Mouse (Mus musculus) left cerebral cortex, adult 9 months (tissue): ENCODE results near the gene Dtx1.

Experiments used
- DNase-seq, 2 experiments: peaks; one replicate each; pipeline ENCODE4 v3.0.0; 2022; ENCODE audit warnings: low spot score in 2 of 2

Gene Dtx1

DNA sequence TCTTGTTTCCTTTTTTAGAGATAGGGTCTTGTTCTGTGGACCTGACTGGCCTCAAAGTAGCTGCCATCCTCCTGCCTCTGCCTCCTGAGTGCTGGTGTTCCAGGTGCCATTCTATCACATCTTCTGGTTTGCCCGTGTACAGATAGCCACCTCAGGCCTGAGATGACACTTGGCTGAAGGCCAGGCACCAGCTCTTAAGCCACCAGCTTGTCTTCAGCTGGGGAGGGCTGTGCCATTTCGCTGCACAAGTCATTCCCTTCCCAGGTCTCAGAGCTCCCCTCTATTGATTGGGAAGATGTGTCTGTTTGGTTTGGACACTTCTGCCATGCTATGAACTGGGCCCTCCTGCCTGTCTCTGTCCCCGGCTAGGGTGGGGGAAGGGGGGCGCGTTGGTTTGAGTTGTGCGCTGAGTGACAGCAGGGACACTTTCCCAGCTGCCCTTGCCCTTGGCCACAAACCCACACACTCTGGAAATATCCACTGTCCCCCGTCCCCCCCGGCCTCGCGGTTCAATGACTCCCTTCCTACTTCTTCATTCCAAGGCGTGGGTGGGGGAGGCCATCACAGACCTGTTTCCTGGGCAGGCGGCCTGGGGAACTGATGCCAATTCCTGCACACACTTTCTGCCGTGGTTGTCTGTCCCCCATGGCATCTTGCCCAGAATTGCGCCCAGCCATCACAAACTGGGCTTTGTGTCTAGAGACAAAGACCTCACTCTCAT is 68.2 kb downstream of the Dtx1 start:
- DNase-seq, result no peak

DNA sequence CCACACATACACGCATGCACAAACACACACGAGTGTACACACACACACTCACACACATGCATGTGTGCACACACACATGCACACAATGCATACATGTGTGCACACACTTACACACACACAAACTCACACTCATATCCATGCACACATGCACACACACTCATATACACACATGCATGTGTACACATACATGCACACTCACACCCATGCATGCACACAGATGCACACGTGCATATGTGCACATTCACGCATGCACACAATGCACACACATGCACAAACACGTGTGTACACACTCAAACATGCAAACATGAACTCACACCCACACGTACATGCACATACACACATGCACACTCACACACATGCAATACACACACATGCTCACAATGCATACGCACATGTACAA is 71.6 kb downstream of the Dtx1 start:
- DNase-seq, result no peak

DNA sequence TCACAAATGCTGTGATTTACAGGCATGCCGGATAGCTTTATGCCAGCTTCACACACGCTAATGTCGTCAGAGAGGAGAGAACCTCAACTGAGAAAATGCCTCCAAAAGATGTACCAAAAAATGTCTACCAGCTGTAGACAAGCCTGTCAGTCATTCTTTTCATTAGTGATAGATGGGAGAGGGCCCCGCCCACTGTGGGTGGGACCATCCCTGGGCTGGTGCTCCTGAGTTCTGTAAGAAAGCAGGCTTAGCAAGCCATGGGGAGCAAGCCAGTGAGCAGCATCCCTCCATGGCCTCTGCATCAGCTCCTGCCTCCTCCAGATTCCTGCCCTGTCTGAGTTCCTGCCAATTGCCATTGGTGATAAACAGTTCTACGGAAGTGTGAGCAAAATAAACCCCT is 76.1 kb downstream of the Dtx1 start:
- no peak for DNase-seq

DNA sequence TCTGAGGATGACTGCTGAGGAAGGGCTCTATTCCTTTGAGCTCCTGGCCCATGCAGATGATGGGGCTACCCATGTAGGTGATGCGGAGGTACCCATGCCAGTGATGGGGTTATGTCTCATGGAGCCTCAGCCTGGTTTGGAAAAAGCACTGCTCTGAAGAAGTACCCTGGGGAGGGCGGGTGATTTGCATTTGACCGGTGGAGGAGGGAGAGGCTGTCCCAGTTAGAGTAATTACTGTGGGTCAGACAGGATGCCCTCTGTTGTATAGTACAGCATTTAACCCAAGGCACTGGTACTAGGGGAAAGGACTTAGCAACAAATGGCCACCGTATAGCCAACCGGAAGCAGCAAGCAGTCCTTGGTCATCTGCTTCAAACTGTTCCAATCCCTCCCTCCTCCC is 76.9 kb downstream of the Dtx1 start:
- no peak for DNase-seq

DNA sequence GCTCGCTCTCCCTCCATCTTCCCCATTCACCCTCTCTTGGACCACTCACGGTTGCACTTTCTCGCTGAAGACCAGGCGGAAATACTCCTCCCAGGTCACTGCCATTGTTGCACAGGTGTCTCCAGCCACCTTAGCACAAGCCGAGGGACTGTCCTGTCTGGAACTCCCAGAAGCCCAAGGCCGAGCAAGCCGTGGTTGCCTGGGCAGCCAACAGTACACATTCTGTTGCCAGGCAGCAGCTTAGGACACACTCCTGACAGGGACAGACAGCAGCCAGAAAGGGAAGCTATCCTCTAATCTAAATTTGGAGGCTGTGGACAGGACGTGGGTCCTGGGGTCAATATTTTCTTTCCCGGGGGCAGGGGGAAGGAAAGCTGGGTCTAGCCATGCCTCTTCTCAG is 77.6 kb downstream of the Dtx1 start, which contains the start of gene Cfap73:
Cfap73 (minus strand) TSS at position 105 of the 400 bp plus-strand sequence.
- DNase-seq, result no peak

DNA sequence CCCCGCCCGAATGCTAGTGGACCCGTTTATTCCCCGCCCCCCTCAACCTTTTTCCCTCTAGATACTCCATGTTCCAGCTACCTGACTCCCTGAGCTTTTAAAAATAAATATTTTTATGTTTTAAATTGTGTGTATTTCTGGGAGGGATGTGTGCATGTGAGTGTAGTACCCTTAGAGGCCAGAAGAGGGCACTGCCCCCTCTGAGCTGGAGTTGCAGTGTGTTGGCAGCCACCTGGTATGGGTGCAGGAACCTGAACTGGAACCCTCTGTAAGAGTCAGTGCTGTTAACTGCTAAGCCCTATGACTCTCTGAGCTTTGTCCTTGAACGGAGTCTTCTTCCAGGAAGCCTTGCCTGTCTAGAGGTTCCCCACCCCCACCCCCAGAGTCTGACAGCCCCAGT is 79.8 kb downstream of the Dtx1 start:
- no peak for DNase-seq

DNA sequence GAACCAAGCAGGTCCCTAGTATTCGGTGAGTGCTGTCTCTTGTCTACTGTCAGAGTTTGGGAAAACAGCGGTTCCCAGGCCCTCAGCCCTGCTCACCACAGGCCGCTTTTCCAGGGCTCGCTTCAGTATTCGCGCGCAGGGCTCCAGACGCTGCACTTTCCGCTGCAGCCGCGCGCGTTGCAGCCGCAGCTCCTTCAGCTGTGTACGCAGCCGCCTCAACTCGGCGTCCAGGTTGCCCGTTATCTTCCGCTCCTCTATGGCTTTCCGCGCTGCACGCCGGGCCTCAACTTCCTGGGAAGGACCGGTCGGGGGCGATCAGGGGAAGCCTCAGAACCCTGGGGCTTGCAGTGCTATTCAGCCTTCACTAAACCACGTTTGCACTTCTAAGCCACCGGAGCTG is 80.6 kb downstream of the Dtx1 start:
- DNase-seq, result no peak
